Mouse (Mus musculus): ENCODE measurements around the gene Wdr44.
"Not testable (repeated sequence)": the region's sequence is repeated elsewhere in the genome, so short reads cannot be mapped to it uniquely, and the experiment has no call there.

Gene Wdr44

DNA sequence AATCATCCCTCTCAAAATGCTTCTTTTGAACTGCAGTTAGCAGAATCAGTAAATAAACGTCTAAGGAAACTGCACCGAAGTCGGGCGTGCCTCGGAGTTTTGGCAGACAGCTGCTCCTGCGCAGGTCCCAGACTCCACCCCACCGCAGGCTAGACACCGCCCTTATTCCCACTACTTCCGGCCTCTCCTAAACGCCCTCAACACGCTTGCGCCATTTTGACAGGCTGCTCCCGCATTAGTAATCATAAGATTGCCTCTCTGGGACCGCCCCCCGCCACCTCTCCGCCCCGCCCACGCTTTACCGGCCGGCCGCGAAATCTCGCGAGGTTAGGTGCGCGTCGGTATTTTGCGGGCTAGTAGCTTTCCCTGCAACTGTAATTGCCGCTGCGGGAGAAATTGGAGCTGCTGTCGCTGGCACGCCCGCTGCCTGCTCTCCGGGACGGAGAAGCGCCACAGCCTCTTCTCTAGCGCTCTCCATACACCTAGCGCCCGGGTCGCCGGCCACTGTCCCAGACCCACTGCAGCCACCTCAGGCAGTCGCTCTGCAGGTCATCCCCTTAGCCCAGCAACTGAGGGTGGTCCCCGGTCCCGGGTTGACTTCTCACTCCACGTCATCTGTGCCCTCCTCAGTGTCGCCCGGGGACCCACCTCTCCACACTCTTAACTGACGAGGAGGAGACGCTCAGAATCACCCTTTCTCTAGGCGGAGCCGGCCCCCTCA is at the start of gene Wdr44:
TSS of gene Wdr44 (plus strand) at position 330 of the 721 bp plus-strand sequence.
- peak; percentile 77 for DNase-seq (ENCODE audit: low read depth, low spot score)

DNA sequence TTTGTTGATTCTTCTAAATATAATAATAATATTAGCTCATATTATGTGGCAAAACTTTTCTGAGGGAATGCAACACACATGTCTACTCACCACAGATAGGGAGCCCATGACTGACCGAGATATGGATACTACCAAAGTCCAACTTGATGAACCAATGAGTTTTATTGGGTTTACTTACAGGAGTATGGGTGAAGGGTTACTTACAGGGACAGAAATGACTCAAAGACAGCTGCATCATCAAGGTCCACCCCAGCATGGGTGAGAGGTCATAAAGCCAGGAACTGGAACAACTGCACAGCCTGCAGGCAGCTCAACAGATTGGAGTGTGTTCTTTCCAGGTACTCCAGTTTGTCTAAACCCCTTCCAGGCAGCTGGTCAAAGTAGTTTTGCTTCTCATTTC is 44.5 kb upstream of the Wdr44 start:
- no peak for DNase-seq (ENCODE audit: low read depth, low spot score)

DNA sequence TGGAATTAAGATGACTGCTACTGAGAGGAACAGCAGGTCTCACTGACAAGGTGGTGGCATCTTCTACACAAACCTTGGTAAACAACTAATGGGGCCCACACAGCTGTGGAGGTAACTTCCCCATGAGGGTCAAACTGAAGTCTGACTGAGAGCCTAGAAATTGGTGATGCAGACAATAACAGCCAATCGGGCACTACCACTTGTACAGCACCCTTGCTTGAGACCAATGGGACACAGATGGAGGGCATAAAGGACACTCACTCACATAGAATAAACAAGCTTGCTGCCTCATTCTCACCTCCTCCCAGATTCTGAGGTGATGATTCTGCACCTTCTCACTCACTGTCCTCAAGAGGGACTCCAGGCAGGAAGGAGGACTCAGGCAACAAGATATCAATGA is 30.6 kb upstream of the Wdr44 start:
- no peak for DNase-seq (ENCODE audit: low read depth, low spot score)

DNA sequence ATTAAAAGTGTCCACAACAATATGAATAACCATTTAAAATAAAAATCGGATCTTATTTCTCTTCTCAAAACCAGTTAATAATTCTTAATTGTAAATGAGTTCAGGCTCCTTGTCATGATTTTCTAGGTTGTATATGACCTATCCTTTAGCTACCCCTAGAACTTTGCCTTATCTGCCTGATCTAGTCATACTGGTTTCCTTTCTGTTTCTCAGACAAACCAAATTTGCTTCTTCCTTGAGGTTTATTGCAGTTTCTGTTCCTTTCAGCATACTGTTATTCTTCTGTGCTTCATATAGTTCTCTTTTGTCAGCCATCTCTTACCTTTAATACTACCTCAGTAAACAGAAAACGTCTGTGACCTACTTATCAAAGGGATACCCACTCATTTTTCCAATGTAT is 19.7 kb upstream of the Wdr44 start:
- no peak for DNase-seq (ENCODE audit: low read depth, low spot score)

DNA sequence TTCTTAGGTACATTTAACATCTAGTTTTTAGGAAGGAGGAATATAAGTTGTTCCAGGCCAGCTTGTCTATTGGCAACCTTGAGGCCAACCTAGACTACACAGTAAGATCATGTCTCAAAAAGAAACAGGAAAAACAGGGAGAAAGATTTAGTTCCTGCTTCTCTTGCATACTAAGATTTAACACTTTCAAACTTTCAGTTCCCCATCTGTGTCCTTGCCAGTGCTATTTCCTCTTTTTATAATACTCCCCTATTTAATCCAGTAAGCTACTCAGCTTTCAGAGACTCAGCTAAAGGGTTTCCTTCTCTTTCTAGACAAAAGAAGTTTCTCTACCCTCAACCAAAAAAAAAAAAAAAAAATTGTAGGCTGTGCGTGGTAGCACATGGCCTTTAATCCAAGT is 17.4 kb upstream of the Wdr44 start:
- DNase-seq (ENCODE audit: low read depth, low spot score): no peak

DNA sequence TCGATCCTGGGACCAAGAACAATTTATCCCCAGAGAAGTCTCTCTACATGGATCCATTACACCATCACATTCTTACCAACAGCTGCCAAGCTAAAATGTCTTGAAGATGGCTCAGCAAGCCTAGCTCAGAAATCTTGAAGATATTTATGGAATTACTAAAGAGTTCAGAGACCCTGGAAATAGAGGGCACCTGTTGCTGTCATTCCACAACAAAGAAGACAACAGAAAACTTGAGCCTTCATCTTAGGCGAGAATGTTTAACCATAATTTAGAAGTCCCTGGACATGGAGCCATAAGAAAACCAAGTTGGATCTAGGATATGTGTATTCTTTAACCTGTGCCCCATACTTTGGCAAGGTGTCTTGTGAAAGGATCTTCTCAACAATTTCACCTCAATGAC is 16.3 kb upstream of the Wdr44 start:
- DNase-seq (ENCODE audit: low read depth, low spot score): no peak

DNA sequence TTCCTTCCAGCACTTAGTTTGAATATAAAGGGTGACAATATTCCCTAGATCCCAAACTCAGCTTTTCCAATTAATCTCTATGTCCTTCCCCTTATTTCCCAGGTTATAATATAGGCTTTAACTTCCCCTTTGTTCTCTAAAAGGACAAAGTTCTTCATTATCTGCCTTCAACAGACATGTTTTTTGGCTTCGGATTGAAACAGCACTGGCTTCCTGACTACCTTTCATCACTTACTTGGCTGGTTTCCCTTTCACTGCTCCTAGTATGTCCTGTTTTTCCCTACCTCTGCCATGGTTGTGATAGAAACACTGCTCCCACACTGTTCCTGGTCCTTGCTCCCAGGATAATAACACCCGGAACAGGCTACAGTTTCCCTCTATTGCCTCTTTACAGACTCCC is 15.3 kb upstream of the Wdr44 start:
- no peak for DNase-seq (ENCODE audit: low read depth, low spot score)

DNA sequence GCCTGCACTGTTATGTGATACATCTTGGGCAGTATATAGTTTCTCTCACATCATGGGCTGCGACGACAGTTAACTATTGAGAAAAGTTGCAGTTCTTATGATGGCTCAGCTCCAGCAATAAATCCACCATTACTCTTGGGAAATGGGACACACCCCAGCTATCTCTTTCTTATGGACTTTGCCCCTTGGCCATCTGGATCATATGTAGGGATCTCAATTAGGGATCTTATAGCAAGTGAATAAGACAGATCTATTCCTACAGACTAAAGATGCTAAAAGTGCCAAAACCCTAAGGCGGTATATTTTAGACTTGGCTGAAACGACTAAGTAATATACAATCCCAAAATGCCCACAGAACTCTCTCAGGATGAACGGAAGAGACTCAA is 522 bp upstream of the Wdr44 start:
- DNase-seq (ENCODE audit: low read depth, low spot score): no peak

DNA sequence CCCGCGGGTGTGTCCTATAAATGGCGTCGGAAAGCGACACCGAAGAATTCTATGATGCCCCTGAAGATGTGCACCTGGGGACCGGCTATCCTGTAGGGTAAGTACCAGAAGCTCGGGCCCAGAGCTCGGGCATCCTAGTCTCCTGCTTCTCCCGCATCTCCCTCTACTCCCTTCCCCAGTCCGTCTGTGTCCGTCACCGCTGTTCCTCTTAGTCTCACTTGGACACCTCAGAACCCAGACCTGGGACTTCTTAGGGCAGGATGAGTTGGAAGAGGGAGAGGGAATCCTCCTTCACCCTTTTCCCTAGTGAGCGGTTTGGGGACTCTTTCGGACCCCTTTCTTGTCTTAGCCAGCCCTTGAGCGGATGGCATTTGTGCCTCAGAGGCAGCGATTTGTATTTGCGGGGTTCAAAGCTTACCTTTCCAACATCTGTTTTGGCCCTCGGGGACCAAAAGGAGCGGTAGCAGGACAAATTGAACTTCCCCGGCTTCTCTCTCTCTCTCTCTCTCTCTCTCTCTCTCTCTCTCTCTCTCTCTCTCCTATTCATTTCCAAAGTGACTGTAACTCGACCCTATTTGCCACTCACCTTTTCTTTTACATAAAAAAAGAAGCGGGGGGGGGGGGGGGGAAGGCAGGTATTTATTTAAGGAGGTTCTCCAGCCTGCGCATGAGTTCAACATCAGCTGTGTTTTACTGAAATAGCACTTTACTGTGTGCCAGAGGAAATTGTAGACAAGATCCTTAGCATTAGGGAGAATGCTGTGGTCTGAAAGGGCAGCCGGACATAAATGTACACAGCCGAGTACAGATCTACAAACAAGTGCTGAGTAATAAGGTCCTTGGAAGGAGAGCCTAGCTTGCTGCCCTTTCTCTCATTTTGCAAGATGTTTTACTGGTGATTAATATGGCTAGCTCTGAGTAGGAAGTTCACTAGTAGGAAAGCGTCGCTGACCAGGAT is 871 bp downstream of the Wdr44 start:
- no peak for DNase-seq (ENCODE audit: low read depth, low spot score)

DNA sequence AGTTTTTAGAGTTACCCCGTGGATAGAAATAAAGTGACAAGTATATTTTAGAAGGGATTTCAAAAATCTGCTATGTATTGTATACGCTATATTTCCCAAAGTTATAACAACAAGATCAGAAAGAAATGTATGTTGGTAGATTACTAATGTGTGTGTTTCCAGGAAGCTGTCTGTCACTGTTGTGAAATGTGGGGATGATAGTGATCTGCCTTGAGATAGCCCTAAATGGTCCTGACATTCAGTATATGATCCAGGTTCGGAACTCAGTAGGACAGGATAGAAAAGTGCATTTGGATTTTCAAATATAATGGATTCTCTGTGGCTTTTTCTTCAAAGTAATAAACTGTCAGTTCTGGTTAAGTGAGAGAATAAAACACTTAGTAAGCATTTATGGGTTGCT is 1.7 kb downstream of the Wdr44 start:
- DNase-seq (ENCODE audit: low read depth, low spot score): no peak

DNA sequence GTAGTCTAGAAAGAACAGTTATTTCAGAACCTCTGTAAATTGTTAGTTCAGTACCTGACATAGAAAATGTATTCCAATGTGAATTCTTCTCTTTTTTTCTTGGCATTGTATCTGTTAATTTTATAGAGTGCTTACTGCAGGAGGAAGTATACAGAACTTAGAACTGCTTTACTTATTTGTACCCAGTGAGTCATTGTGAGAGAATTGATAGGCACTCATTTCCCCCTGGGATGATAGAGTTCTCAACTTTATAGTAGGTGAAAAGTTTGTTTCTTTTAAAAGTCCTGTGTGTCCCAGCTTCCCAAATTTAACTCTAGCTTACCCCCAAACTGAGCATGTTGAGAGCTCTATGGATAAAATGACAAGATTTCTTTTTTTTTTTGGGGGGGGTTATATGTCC is 2.3 kb downstream of the Wdr44 start:
- DNase-seq (ENCODE audit: low read depth, low spot score): no peak

DNA sequence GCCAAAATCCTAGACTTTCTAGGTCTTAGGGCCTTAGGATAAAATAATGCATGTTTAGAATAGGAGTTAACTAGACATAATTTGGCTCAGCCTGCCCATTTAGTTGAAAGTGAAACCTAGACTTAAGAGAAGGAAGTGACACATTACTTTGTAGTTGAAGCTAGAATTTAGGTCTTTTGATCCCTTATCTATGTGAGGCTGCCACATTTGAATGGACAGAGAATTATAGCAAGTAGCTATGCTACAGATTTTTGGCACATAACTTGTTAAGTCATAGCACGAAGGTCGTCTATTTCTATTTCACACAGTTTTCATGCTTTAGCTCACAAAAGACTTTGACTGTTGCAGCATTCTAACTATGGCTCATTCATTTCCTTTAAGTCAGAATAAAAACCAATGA is 4.5 kb downstream of the Wdr44 start:
- DNase-seq (ENCODE audit: low read depth, low spot score): no peak

DNA sequence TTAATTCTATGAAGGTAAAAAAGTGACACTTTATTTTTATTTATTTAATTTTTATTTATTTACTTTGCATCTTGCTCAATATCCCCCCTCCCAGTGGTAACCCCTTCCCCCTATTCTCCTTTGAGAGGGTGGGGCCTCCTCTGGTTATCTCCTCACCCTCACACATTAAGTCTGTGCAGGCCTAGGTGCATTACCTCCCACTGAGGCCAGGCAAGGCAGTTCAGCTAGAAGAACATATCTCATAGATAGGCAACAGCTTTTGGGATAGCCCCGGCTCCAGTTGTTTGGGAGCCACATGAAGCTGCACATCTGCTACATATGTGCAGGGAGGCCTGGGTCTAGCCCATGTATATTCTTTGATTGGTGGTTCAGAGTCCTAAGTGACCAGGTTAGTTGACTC is 6.2 kb downstream of the Wdr44 start:
- DNase-seq (ENCODE audit: low read depth, low spot score): no peak

DNA sequence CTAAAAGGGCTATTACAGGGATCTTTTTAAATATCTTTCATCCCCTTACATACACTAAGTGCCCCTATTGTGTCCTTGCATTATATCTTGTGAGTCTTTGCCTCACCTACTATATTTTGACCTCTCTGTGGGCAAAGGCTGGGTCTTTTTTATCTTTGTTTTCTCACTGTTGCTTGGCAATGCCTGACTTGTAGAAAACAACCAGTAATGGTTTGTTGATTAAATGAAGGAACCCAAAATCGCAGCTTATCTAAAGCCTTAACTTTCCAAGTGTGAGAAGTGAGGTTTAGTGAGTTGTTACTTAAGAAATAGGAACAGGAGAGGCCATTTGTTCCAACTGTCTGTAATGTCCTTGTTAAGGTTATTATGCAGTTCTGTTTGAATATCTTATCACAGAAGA is 24.4 kb downstream of the Wdr44 start:
- DNase-seq (ENCODE audit: low read depth, low spot score): no peak

DNA sequence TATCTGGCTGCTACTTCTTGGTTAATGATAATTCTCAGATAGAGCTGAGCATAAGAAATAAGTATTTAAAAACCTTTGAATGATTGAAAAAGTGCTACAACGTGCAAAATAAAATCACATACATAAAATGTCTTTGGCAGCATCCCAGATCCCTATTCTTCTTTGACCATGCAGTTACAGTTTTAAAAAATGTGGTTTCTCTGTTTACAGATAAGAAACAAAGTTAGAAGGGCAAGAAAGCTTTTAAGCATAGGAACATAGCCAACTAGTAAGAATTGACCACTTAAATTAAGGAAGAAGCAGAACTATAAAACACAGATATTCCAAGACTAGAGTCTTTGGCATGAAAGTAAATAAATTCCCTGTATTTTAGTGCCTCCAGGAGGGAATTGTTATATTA is 34.6 kb downstream of the Wdr44 start:
- DNase-seq (ENCODE audit: low read depth, low spot score): no peak

DNA sequence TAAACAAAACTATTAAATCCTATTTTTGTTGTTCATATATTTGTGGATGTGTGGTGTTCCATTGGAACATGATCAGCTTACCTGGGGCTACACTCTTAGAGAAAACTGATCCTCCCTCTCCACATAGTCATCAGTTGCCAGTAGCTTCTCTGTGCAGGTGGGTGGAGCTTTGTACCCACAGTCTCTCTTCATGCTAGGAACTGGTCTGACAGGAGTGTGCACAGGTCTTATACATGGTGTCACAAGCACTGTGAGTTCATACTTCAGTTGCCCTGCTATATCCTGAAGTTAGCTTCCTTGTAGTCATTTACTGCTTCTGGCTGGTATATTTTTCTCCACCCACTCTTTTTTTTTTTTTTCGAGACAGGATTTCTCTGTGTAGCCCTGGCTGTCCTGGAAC is 61.8 kb downstream of the Wdr44 start:
- DNase-seq (ENCODE audit: low read depth, low spot score): no peak

DNA sequence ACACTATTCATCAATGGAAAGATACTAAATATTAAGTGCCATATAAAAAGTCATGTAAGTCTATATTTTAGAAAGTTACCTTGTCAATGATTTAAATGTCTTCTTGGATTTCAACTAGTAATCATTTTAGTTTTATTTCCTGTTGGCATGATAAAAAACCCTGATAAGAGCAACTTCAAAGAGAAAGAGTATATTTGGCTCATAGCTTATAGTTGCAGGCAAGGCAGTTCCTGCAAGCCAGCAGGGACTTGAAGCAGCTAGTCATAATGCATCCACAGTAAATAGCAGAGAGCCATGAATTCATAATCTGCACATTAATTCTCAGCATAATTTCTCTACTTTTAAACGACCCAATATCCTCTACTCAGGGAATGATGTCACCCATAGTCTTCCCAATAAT is 75.0 kb downstream of the Wdr44 start:
- no peak for DNase-seq (ENCODE audit: low read depth, low spot score)

DNA sequence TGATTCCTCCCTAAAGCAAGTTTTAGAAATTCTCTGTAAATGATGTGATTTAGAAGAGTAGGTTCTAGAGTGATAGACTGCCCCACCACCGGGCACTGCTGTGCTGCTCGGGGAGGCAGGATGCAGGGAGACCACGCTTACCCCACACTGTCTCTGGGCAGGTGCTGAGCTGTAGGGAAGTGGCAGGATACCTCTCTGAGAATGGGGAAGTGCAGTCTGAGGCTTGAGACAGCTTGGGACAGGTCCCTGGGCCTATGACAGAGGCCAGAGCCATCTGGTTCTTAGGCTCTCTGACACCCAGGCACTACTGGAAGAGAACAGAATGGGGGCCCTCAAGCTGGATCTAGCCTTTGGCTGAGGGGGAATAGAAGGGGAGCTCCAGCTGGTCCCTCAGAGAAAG is 114.3 kb downstream of the Wdr44 start:
- DNase-seq (ENCODE audit: low read depth, low spot score): no peak

DNA sequence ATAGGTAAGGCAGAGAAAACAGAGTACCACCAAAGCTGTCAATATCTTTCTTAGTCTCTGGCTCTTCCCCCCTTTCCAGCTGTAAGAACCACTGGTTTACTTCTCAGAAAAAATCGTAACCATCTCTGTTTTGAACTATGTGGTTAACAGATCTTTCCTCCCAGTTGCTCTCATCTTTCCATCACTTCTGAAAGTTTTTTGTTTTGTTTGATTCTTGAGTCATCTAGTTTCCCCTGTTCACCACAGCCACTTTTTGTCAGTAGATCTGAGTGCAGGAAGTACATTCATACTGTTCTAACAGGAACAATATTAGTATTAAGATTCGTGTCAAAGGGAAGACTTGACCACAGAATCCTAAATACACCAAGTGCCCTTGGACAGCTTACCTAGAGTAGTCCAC is 117.5 kb downstream of the Wdr44 start:
- no peak for DNase-seq (ENCODE audit: low read depth, low spot score)

DNA sequence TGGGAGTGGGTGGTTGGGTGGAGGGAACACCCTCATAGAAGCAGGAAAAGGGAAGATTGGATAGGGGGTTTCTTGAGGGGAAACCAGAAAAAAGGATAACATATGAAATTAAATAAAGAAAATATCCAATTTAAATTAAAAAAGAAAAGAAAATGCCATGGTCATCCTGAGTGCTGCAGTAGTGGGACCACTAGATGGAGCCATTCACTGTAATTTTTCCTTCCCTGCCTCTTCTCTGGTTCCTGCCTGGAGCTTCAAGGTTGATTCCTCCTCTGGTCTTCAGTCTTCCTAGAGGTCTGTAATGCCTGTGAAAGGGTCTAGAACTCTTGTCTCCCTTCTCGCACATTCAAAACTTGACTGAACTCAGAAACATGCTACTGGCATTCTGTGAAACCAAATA is 120.4 kb downstream of the Wdr44 start:
- DNase-seq (ENCODE audit: low read depth, low spot score): not testable (repeated sequence)

DNA sequence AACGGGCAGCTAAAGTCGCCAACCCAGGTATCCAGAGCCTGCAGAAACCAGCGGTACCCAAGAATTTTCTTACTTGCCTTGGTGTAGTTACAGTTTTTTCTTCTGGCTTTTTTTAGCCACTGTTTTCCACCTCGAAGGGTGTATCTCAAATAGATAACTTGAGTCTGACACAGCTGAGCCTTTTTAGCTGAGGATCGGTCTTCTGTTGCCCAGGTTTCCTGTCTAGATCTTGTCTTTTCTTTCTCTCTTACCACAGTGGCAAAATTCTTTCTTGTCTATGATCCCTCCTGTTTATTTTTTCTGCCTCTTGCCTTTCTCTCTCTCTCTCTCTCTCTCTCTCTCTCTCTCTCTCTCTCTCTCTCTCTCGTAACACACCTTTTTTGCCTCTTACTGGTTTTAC is 130.0 kb downstream of the Wdr44 start:
- DNase-seq (ENCODE audit: low read depth, low spot score): not testable (repeated sequence)

DNA sequence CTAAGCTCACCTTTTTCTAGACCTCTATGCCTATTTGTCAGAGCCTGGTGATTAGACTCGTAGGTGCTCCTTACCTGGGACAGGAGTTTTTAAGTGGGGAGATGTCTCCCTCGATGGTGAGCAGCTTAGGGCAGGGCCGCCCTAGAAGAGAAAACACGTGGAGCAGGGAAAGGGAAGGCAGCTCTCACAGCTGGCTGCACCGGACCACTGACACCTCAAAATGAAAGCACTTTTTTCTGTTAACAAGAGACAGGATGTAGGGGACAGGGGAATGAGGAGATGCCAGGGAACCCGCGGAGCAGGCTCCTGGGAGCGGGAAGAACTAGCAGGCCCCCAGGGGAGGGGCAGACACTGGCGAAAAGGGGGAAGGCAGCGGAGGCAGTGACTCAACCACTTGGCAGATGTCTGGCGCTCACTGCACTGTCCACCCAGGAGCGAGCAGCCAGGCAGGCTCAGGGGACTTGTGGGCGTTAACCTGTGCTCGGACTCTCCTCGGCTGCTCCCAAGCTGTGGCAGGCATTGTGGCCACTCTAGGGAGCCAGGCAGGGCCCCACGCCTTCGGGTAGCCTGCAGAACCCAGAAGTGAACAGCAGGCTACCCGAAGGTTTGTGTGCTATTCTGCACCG is 130.7 kb downstream of the Wdr44 start:
- DNase-seq (ENCODE audit: low read depth, low spot score): no peak

DNA sequence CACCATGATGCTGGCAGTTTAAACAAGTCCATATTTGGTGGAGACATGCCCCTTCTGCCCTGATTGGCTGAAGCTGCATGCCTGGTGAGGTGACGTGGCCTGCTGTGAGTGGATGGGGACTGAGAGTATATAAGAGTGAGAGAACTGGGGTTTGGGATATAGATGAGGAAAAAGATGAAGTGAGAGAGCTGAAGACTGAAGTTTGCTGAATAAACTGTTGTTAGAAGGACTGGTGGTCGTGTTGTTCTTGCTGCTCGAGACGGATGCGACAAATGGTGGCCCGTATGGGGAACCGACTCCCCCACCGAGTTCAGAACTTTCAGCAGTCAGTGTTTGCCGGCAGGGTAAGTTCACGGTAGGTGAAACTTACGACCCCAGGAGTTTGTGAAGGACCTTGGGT is 140.9 kb downstream of the Wdr44 start:
- DNase-seq (ENCODE audit: low read depth, low spot score): not testable (repeated sequence)

All from retina, adult 2 months (tissue).